Mouse (Mus musculus): Measurements from ENCODE around the gene Kl. TPM values are rescaled to one million over a fixed set of nuclear protein-coding genes. Genes with fewer than 3 reads are reported as not detected.

Gene Kl
- polyA plus RNA-seq, 1 experiment from 2014 or later = 0.31 TPM

DNA sequence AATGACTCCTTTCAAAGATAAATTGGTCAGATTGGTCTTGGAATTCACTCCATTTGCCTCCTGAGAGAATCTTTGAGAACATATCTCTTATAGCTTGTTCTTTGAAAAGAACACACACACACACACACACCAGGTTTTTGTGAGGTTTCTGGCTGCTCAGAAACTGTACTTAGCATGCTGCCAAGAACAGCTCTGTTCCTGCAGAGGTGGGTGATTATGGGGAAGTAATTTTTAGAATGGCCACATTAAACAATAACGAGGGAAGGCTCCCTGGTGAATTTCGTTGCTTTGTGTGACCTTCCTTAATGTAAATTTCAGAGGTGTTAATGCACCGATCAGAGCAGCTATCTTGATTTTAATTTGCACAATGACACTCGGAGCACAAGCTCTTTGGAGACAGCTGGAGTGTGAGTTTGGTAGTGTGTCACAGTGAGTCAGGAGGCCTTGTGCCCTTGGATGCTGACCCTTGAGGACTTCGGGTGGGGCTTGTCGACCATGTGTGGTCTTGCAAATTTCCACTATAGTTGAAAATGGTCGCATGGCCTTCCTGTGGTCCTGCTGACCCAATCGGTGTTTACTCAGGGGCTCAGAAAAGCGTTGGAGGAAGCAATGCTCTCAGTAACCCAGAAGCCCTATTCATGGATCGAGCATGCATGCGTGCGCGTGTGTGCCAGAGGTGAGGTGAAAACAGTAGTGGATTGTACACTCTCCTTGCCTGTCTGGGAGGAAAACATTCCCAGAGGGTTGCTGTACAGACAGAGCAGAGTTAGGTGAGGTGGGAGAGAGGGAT lies 67.8 kb downstream of the Kl start:
- H3K36me3 ChIP-seq = no peaks in the 10 kb centered on the region
- no peaks in the 10 kb centered on the region for H3K9me3 ChIP-seq (replicated peaks)
- H3K27me3 ChIP-seq = no peaks in the 10 kb centered on the region
- WGBS = 71% methylated on average over 13 of the region's 13 CpGs
- H3K4me2 ChIP-seq (replicated peaks) = no peak overlapping the region
- ATAC-seq (ENCODE audit: low FRiP score) = no peak
- no peak overlapping the region for H3K4me3 ChIP-seq
- H3K4me1 ChIP-seq = peaks cover 7% of the 10 kb centered on the region; the same call in 1 of the 2 replicates
- no peak overlapping the region for H3K27ac ChIP-seq
- no peak overlapping the region for H3K9ac ChIP-seq

GRCm38 (mm10) chr5:151020831-151021230 lies 68.4 kb downstream of the Kl start:
- Histone ChIP-seq H3K9ac (no peak overlapping the region), H3K4me3 (no peak overlapping the region), H3K9me3 (replicated peaks) (no peaks in the 10 kb centered on the region), H3K36me3 (no peaks in the 10 kb centered on the region), H3K4me2 (replicated peaks) (no peak overlapping the region), H3K27me3 (no peaks in the 10 kb centered on the region), H3K4me1 (peaks cover 7% of the 10 kb centered on the region; the same call in 1 of the 2 replicates), H3K27ac (no peak overlapping the region)
- ATAC-seq (ENCODE audit: low FRiP score) = no peak
- WGBS = 71% methylated on average over 14 of the region's 14 CpGs

GRCm38 (mm10) chr5:151022026-151022425 lies 69.6 kb downstream of the Kl start:
- WGBS = 81% methylated on average over 7 of the region's 7 CpGs
- H3K4me2 ChIP-seq (replicated peaks) = no peak overlapping the region
- no peak overlapping the region for H3K4me3 ChIP-seq
- peaks cover 8% of the 10 kb centered on the region; the same call in 1 of the 2 replicates for H3K4me1 ChIP-seq
- ATAC-seq (ENCODE audit: low FRiP score) = no peak
- H3K27me3 ChIP-seq = no peaks in the 10 kb centered on the region
- no peaks in the 10 kb centered on the region for H3K9me3 ChIP-seq (replicated peaks)
- no peaks in the 10 kb centered on the region for H3K36me3 ChIP-seq
- no peak overlapping the region for H3K9ac ChIP-seq
- no peak overlapping the region for H3K27ac ChIP-seq

GRCm38 (mm10) chr5:151022939-151023338 lies 70.5 kb downstream of the Kl start:
- no peak overlapping the region for H3K27ac ChIP-seq
- WGBS = 14% methylated on average over 1 of the region's 1 CpGs

DNA sequence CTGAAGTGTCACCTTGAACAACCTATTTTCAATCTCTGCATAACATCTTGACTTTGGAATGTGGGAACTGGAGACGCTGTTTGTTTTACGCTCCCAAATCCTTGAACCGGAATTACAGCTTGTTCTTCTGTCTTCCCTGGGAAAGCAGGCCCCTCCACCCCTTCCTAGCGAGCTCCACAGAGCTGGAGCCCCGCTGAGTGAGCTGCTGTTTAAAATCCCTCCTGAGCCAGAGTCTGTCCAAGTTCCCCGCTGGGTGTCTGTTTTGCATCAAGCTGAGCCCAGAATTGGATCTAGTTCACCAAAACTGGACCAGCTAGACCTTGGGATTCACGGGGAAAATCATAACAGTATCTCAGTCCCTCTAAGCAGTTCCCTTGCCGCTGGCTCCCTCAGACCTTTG lies 71.1 kb downstream of the Kl start:
- no peak overlapping the region for H3K27ac ChIP-seq

More at GRCm38 (mm10) chr5:151022939-151023338, 70.5 kb downstream of the Kl start:
- Histone ChIP-seq H3K4me2 (replicated peaks) (no peak overlapping the region), H3K4me3 (no peak overlapping the region), H3K9ac (no peak overlapping the region), H3K9me3 (replicated peaks) (no peaks in the 10 kb centered on the region), H3K27me3 (no peaks in the 10 kb centered on the region), H3K36me3 (no peaks in the 10 kb centered on the region), H3K4me1 (peaks cover 15% of the 10 kb centered on the region)
- ATAC-seq (ENCODE audit: low FRiP score) = no peak

GRCm38 (mm10) chr5:151024483-151024882 lies 72.1 kb downstream of the Kl start:
- Histone ChIP-seq H3K27ac (no peak overlapping the region), H3K9ac (no peak overlapping the region), H3K27me3 (no peaks in the 10 kb centered on the region), H3K4me3 (no peak overlapping the region), H3K9me3 (replicated peaks) (no peaks in the 10 kb centered on the region), H3K4me1 (peaks cover 17% of the 10 kb centered on the region), H3K4me2 (replicated peaks) (no peak overlapping the region), H3K36me3 (no peaks in the 10 kb centered on the region)
- WGBS = 83% methylated on average over 2 of the region's 2 CpGs
- ATAC-seq (ENCODE audit: low FRiP score) = no peak

More for the DNA sequence above, 71.1 kb downstream of the Kl start:
- Histone ChIP-seq H3K9me3 (replicated peaks) (no peaks in the 10 kb centered on the region), H3K27me3 (no peaks in the 10 kb centered on the region), H3K4me1 (peaks cover 17% of the 10 kb centered on the region), H3K4me2 (replicated peaks) (peak overlapping the region; percentile 29; the same call in 1 of the 2 replicates), H3K36me3 (no peaks in the 10 kb centered on the region), H3K4me3 (no peak overlapping the region), H3K9ac (no peak overlapping the region)
- 13% methylated on average over 8 of the region's 8 CpGs for WGBS
- no peak for ATAC-seq (ENCODE audit: low FRiP score)

GRCm38 (mm10) chr5:151026069-151026468 lies 73.7 kb downstream of the Kl start:
- no peaks in the 10 kb centered on the region for H3K36me3 ChIP-seq
- no peaks in the 10 kb centered on the region for H3K27me3 ChIP-seq
- no peak for ATAC-seq (ENCODE audit: low FRiP score)
- H3K9ac ChIP-seq = no peak overlapping the region
- H3K9me3 ChIP-seq (replicated peaks) = no peaks in the 10 kb centered on the region
- H3K4me3 ChIP-seq = no peak overlapping the region
- 94% methylated on average over 4 of the region's 4 CpGs for WGBS
- no peak overlapping the region for H3K4me2 ChIP-seq (replicated peaks)
- H3K27ac ChIP-seq = no peak overlapping the region
- peaks cover 17% of the 10 kb centered on the region for H3K4me1 ChIP-seq

DNA sequence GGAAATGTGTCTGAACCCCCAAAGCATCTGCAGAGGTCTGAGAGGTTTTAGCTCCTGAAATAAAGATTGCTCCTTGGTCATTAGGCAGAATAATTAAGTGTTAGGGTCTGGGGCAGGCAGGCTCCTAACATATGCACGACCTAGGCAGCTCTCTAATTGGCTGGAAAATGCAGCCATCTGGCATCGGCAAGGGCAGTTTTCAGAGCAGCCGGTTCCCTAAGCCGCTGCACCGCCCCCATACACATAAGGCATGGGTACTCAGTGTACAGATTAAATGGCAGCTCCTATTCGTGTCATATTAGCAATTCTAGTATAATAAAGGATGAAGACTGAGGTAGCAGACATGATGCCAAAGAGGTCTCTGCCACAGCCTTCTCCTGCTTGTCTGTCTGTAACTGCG lies 74.8 kb downstream of the Kl start:
- WGBS = 36% methylated on average over 7 of the region's 7 CpGs

DNA sequence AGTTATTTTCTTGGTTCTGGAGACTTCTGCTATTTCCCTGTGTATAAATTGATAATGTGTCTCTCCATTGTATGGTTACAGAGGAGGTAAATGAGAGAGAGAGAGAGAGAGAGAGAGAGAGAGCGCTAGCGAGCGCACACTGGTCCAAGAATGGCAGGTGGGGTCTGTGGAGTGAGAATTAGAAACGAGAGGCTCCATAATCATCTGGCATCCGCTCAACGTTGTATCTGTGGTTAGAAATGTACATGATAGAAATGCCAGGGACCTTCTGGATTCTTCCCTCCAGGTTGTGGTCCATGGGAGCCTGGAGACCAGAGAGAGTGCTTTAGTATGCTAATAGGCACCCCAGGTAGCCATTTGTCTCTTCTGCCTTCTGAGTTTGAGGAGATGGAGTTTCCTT lies 76.5 kb downstream of the Kl start:
- Histone ChIP-seq H3K9ac (no peak overlapping the region), H3K4me3 (no peak overlapping the region), H3K36me3 (no peaks in the 10 kb centered on the region), H3K4me1 (peaks cover 10% of the 10 kb centered on the region), H3K27me3 (no peaks in the 10 kb centered on the region), H3K4me2 (replicated peaks) (no peak overlapping the region), H3K27ac (no peak overlapping the region), H3K9me3 (replicated peaks) (no peaks in the 10 kb centered on the region)
- 69% methylated on average over 6 of the region's 6 CpGs for WGBS
- ATAC-seq (ENCODE audit: low FRiP score) = no peak

More for the DNA sequence above, 74.8 kb downstream of the Kl start:
- ATAC-seq (ENCODE audit: low FRiP score) = peak; percentile 90
- peaks cover 17% of the 10 kb centered on the region for H3K4me1 ChIP-seq
- no peak overlapping the region for H3K9ac ChIP-seq
- no peak overlapping the region for H3K4me3 ChIP-seq
- H3K27ac ChIP-seq = no peak overlapping the region
- H3K9me3 ChIP-seq (replicated peaks) = no peaks in the 10 kb centered on the region
- no peaks in the 10 kb centered on the region for H3K27me3 ChIP-seq
- H3K4me2 ChIP-seq (replicated peaks) = no peak overlapping the region
- H3K36me3 ChIP-seq = no peaks in the 10 kb centered on the region

DNA sequence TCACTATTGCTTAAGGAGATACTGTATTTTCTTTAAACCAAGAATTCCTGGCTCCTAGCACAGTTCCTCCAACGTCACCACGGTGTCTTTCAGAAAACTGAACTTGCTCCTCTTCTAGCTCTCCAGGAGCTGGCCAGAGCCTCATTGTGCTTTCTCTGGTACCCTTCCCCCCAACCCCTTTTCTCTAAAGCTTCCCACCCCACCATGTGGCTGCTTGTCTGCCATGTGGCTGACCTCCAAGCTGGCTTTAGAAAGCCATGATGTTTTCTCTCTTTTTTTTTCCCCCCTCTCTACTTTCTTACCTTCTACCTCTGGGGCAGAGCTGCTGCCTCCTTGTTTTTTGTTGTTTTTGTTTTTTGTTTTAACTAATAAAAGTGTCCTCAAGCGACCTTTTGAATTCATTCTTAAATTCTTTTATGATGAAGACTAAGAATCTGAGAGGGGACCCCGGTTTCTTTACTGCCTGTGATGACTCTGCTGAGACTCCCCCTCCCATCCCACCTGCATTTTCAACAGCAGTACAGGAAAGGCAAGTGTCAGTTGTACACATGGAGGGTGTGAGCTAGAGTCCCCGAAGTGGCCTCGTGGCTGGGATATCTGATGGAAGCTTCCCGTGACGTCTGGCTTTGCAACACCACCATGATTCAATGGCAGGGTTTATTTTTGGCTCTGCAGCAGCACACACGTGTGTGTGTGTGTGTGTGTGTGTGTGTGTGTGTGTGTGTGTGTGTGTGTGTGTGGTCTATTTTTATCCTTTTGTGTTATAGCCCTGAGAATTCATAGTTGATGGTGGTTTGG lies 82.5 kb downstream of the Kl start:
- H3K4me1 ChIP-seq = no peaks in the 10 kb centered on the region
- no peaks in the 10 kb centered on the region for H3K36me3 ChIP-seq

DNA sequence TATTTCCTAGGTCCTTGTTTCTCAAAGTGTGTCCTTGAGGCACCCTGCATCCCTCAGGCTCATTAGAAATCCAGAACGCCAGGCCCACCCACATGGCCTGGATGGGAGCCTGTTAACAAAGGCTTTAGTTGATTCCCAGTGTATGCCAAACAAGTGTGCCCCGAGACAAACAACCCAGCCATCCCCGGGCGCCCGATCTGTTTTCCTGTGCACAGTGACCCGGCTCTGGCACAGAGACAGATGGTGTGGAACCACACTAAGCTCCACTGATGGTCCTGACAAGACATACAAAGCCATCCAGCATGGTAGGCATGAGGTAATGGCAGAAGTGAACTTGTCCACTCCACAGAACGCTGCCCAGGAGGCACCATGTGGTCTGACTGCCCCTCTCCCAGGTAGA lies 85.5 kb downstream of the Kl start:
- no peaks in the 10 kb centered on the region for H3K36me3 ChIP-seq
- no peaks in the 10 kb centered on the region for H3K4me1 ChIP-seq
- no peak overlapping the region for H3K27ac ChIP-seq
- no peak overlapping the region for H3K9ac ChIP-seq
- H3K4me2 ChIP-seq (replicated peaks) = no peak overlapping the region
- no peak for ATAC-seq (ENCODE audit: low FRiP score)
- no peaks in the 10 kb centered on the region for H3K9me3 ChIP-seq (replicated peaks)
- H3K27me3 ChIP-seq = no peaks in the 10 kb centered on the region
- no peak overlapping the region for H3K4me3 ChIP-seq
- WGBS = 74% methylated on average over 7 of the region's 7 CpGs

More for the DNA sequence above, 82.5 kb downstream of the Kl start:
- H3K27ac ChIP-seq = no peak overlapping the region
- no peaks in the 10 kb centered on the region for H3K27me3 ChIP-seq
- ATAC-seq (ENCODE audit: low FRiP score) = no peak
- no peaks in the 10 kb centered on the region for H3K9me3 ChIP-seq (replicated peaks)
- 72% methylated on average over 9 of the region's 9 CpGs for WGBS
- no peak overlapping the region for H3K4me2 ChIP-seq (replicated peaks)
- H3K9ac ChIP-seq = no peak overlapping the region
- no peak overlapping the region for H3K4me3 ChIP-seq

- H3K27ac ChIP-seq = no peak overlapping the region
- H3K27me3 ChIP-seq = no peaks in the 10 kb centered on the region
- H3K4me3 ChIP-seq = no peak overlapping the region
- H3K9me3 ChIP-seq (replicated peaks) = no peaks in the 10 kb centered on the region
- H3K36me3 ChIP-seq = no peaks in the 10 kb centered on the region
- H3K4me2 ChIP-seq (replicated peaks) = no peak overlapping the region
- no peak for ATAC-seq (ENCODE audit: low FRiP score)
- H3K4me1 ChIP-seq = no peaks in the 10 kb centered on the region
- H3K9ac ChIP-seq = no peak overlapping the region
- 91% methylated on average over 5 of the region's 5 CpGs for WGBS
These were observed 90.5 kb downstream of the Kl start for GRCm38 (mm10) chr5:151042911-151043310.

Data from hindbrain, embryonic 12.5 days (tissue).